Mouse (Mus musculus) heart, postnatal 0 days (tissue): ENCODE data around the gene Ankrd66.

Experiments used
- CTCF ChIP-seq: IDR thresholded peaks from 2 replicates; pipeline ENCODE4 v1.5.1; 2016; ENCODE audit warnings: antibody characterized with exemption, control low read depth, low read depth
- EP300 ChIP-seq: IDR thresholded peaks from 2 replicates; pipeline ENCODE4 v1.6.1; 2016; ENCODE audit warnings: antibody characterized with exemption, low read depth

DNA sequence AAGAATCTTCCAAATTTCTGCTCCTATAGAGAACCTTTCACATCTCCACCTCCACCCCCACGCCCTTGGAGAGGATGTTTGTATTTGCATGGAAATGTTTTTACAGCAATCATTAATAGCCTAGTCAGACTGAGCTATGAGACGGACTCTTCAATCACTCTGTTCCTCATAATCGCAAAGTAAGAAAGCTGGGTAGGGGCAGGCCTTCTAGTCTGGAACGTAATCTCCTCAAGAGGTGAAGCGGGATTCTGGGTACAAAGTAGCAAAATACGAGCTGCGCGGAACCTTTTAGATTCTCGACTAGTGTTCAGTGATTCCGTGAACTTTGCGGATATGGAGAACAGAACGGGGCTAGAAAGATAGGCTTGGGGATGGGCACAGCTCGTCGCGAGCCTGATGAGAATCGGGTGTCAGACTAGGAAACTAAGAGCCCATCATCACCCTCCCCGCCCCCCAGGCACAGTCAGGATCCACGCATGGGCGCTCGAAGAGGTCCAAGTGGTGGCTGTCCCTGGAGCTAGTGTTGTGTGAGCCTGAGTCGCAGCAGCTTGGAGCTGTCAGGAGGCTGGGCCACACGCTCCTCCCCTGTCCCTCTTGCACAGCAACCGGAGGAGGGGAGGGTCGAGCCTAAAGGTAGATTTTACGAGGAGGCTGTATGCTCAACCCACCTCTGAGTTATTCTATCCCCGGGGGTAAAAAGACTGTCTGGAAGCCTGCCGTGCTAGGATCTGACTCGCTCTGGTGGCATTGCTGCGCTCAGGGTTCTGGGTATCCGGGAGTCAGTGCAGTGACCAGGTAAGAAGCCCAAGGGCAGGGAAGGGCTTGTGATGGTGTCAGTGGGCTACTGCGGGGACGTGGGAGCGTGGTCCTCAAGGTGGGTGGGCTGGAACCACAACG, 24.8 kb upstream of the Ankrd66 start, which contains the start of gene Pla2g7:
- TF ChIP-seq CTCF: no peak
- no peak for TF ChIP-seq EP300
